Mouse (Mus musculus) liver, embryonic 16.5 days (tissue): ENCODE measurements around the gene Dnajb11. TPM values are rescaled to one million over a fixed set of nuclear protein-coding genes. Genes with fewer than 3 reads are reported as not detected.

Experiments
- ATAC-seq: fragments of 200-750 bp; cut with Nextera tagmentation; 2 replicates; pipeline ENCODE4 v1.8.0; 2017; ENCODE audit warnings: low read depth, mild to moderate bottlenecking, moderate number of reproducible peaks, moderate library complexity
- H3K27ac ChIP-seq: fragments of 300-500 bp; sonication (generic); 2 replicates; pipeline ENCODE4 v1.5.1; 2014; ENCODE audit warnings: mild to moderate bottlenecking, low read length
- H3K27me3 ChIP-seq: fragments of 300-500 bp; sonication (generic); 2 replicates; pipeline ENCODE4 v1.6.1; 2014; ENCODE audit warnings: low read depth, low read length, mixed read lengths; ENCODE audit not compliant: control insufficient read depth, insufficient read depth
- H3K36me3 ChIP-seq: fragments of 300-500 bp; sonication (generic); 2 replicates; pipeline ENCODE4 v1.6.1; 2014; ENCODE audit warnings: mild to moderate bottlenecking; ENCODE audit not compliant: control insufficient read depth, insufficient read depth
- H3K4me1 ChIP-seq: fragments of 300-500 bp; sonication (generic); 2 replicates; pipeline ENCODE4 v1.6.1; 2014; ENCODE audit warnings: low read depth, low read length, mixed read lengths; ENCODE audit not compliant: control insufficient read depth
- H3K4me2 ChIP-seq: fragments of 300-500 bp; sonication (generic); 2 replicates; pipeline ENCODE4 v1.6.1; 2014; ENCODE audit warnings: low read depth, low read length, mixed read lengths
- H3K4me3 ChIP-seq: fragments of 300-500 bp; sonication (generic); 2 replicates; pipeline ENCODE4 v1.5.1; 2014; ENCODE audit warnings: low read depth, mild to moderate bottlenecking, low read length
- H3K9ac ChIP-seq: fragments of 300-500 bp; sonication (generic); 2 replicates; pipeline ENCODE4 v1.6.1; 2014; ENCODE audit warnings: low read depth, low read length
- H3K9me3 ChIP-seq: fragments of 300-500 bp; sonication (generic); replicated peaks from 2 replicates; pipeline ENCODE4 v1.6.1; 2016; ENCODE audit warnings: low read length; ENCODE audit not compliant: control insufficient read depth
- WGBS: fragments of 180-500 bp; shearing (Covaris S2); extraction: QIAGEN DNeasy Blood & Tissue Kit; methylation state at CpG from one replicate; pipeline ENCODE4 v1.1.7; 2014; ENCODE audit not compliant: insufficient replicate concordance; 5-methylcytosine and 5-hydroxymethylcytosine counted together
- polyA plus RNA-seq: library from polyadenylated mRNA; unstranded; fragments of >200 nt; fragmentation: Nextera tagmentation; extraction: Ambion mirVana; gene quantifications from 2 replicates; pipeline ENCODE4 v1.2.1, GENCODE M21; 2015

Dnajb11 gene
- polyA plus RNA-seq, 1 experiment from 2014 or later = 50.7 TPM

- Histone ChIP-seq H3K9ac (no peak overlapping the region), H3K9me3 (no peaks in the 10 kb centered on the region), H3K36me3 (no peaks in the 10 kb centered on the region), H3K27me3 (no peaks in the 10 kb centered on the region), H3K4me3 (no peak overlapping the region), H3K4me1 (no peaks in the 10 kb centered on the region), H3K4me2 (no peak overlapping the region), H3K27ac (no peak overlapping the region)
- WGBS = 61% methylated on average over 6 of the region's 6 CpGs
- no peak for ATAC-seq
These were observed 55.2 kb downstream of the Dnajb11 start for GRCm38 (mm10) chr16:22912886-22913285.

- H3K27ac ChIP-seq = no peak overlapping the region
- H3K4me1 ChIP-seq = no peaks in the 10 kb centered on the region
- H3K4me2 ChIP-seq = no peak overlapping the region
- no peaks in the 10 kb centered on the region for H3K36me3 ChIP-seq
- no peak overlapping the region for H3K9ac ChIP-seq
- no peaks in the 10 kb centered on the region for H3K9me3 ChIP-seq
- no peak for ATAC-seq
- no peak overlapping the region for H3K4me3 ChIP-seq
- H3K27me3 ChIP-seq = no peaks in the 10 kb centered on the region
These were observed 56.6 kb downstream of the Dnajb11 start for GRCm38 (mm10) chr16:22914276-22914675.

DNA sequence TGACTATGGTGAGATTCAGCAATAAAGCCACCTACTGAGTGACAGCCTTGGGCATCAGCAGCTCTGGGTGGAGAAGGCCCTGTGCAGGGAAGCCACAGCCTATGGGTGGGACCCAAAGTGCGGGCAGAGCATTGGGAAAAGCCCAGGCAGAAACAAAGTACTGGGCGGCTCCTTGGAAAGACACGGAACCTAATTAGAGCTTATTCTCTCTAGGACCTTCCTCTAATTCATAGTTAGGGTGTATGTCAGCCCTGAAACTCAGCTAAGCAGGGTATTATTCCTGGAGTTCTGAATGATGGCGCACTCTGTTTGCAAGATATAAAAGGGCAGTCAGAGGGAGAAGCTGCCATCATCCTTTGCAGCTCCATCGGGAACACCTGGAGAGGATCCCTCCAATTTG, 60.4 kb downstream of the Dnajb11 start, which contains the start of gene Fetub:
Gene Fetub, plus strand, starts transcription at position 301 of the 400 bp plus-strand sequence.
- no peak within 1 kb of the TSS for H3K4me3 ChIP-seq
- WGBS = 79% methylated on average over 5 of the region's 5 CpGs
- no peaks in the 10 kb centered on the region for H3K27me3 ChIP-seq
- no peaks in the 10 kb centered on the region for H3K36me3 ChIP-seq
- no peaks in the 10 kb centered on the region for H3K4me1 ChIP-seq
- no peak for ATAC-seq
- no peak within 1 kb of the TSS for H3K27ac ChIP-seq
- no peaks in the 10 kb centered on the region for H3K9me3 ChIP-seq
- H3K4me2 ChIP-seq = no peak within 1 kb of the TSS
- H3K9ac ChIP-seq = no peak within 1 kb of the TSS

- H3K4me1 ChIP-seq = no peaks in the 10 kb centered on the region
- no peak overlapping the region for H3K27ac ChIP-seq
- no peaks in the 10 kb centered on the region for H3K36me3 ChIP-seq
- no peak for ATAC-seq
- H3K4me3 ChIP-seq = no peak overlapping the region
- H3K9me3 ChIP-seq = no peaks in the 10 kb centered on the region
- no peaks in the 10 kb centered on the region for H3K27me3 ChIP-seq
- 68% methylated on average over 15 of the region's 15 CpGs for WGBS
- H3K4me2 ChIP-seq = no peak overlapping the region
- no peak overlapping the region for H3K9ac ChIP-seq
These were observed 61.1 kb downstream of the Dnajb11 start for GRCm38 (mm10) chr16:22918664-22919312.

- H3K9me3 ChIP-seq = no peaks in the 10 kb centered on the region
- no peak overlapping the region for H3K4me2 ChIP-seq
- H3K4me3 ChIP-seq = no peak overlapping the region
- H3K27me3 ChIP-seq = no peaks in the 10 kb centered on the region
- peak overlapping the region; percentile 69 for H3K27ac ChIP-seq
- 37% methylated on average over 18 of the region's 18 CpGs for WGBS
- ATAC-seq = peak; percentile 69
- H3K9ac ChIP-seq = no peak overlapping the region
- no peaks in the 10 kb centered on the region for H3K4me1 ChIP-seq
- no peaks in the 10 kb centered on the region for H3K36me3 ChIP-seq
These were observed 62.6 kb downstream of the Dnajb11 start for GRCm38 (mm10) chr16:22919971-22920854.

DNA sequence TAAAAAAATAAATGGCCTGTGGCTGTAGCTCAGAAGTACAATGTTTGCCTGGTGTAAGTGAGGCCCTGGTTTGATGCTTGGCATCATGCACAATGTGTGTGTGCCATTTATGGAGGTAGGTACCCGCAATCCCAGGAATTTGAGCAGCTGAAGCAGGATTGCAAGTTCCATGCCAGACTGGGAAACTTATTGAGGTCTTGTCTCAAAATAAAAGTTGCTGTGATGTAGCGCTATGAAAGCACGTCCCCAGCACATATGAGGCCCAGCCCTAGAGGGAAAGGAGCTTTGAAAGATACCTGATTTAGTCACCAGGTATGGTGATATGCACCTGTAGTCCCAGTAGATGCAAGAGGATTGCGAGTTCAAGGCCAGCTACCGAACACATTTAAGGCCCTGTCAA, 64.1 kb downstream of the Dnajb11 start:
- Histone ChIP-seq H3K36me3 (no peaks in the 10 kb centered on the region), H3K4me3 (no peak overlapping the region), H3K9me3 (no peaks in the 10 kb centered on the region), H3K27ac (no peak overlapping the region), H3K4me1 (no peaks in the 10 kb centered on the region), H3K27me3 (no peaks in the 10 kb centered on the region), H3K9ac (no peak overlapping the region), H3K4me2 (no peak overlapping the region)
- WGBS = 73% methylated on average over 5 of the region's 5 CpGs
- ATAC-seq = no peak

GRCm38 (mm10) chr16:22922433-22922832, 64.8 kb downstream of the Dnajb11 start:
- 54% methylated on average over 4 of the region's 4 CpGs for WGBS
- no peaks in the 10 kb centered on the region for H3K27me3 ChIP-seq
- peak; percentile 72 for ATAC-seq
- H3K4me3 ChIP-seq = no peak overlapping the region
- no peak overlapping the region for H3K27ac ChIP-seq
- H3K4me1 ChIP-seq = no peaks in the 10 kb centered on the region
- no peaks in the 10 kb centered on the region for H3K36me3 ChIP-seq
- no peaks in the 10 kb centered on the region for H3K9me3 ChIP-seq
- no peak overlapping the region for H3K4me2 ChIP-seq
- no peak overlapping the region for H3K9ac ChIP-seq
